Mouse (Mus musculus) heart, postnatal 0 days (tissue): ENCODE results near the gene Cep57.

Experiments used
- CTCF ChIP-seq: IDR thresholded peaks from 2 replicates; pipeline ENCODE4 v1.5.1; 2016; ENCODE audit warnings: antibody characterized with exemption, control low read depth, low read depth
- EP300 ChIP-seq: IDR thresholded peaks from 2 replicates; pipeline ENCODE4 v1.6.1; 2016; ENCODE audit warnings: antibody characterized with exemption, low read depth

GRCm38 (mm10) chr9:13856777-13857176 is 29.9 kb upstream of the Cep57 start:
- TF ChIP-seq CTCF (no peak), EP300 (no peak)
